Mouse (Mus musculus): ENCODE results near the gene Sema6c. TPM values are rescaled to one million over a fixed set of nuclear protein-coding genes. Genes with fewer than 3 reads are reported as not detected.
A peak's percentile ranks its signal among the peaks of the same experiment; 100 is the strongest.

The Sema6c gene
- 1.7 and 2.2 TPM in 2 replicates for polyA plus RNA-seq (2015; fragmentation: Nextera tagmentation; extraction: Ambion mirVana)

DNA sequence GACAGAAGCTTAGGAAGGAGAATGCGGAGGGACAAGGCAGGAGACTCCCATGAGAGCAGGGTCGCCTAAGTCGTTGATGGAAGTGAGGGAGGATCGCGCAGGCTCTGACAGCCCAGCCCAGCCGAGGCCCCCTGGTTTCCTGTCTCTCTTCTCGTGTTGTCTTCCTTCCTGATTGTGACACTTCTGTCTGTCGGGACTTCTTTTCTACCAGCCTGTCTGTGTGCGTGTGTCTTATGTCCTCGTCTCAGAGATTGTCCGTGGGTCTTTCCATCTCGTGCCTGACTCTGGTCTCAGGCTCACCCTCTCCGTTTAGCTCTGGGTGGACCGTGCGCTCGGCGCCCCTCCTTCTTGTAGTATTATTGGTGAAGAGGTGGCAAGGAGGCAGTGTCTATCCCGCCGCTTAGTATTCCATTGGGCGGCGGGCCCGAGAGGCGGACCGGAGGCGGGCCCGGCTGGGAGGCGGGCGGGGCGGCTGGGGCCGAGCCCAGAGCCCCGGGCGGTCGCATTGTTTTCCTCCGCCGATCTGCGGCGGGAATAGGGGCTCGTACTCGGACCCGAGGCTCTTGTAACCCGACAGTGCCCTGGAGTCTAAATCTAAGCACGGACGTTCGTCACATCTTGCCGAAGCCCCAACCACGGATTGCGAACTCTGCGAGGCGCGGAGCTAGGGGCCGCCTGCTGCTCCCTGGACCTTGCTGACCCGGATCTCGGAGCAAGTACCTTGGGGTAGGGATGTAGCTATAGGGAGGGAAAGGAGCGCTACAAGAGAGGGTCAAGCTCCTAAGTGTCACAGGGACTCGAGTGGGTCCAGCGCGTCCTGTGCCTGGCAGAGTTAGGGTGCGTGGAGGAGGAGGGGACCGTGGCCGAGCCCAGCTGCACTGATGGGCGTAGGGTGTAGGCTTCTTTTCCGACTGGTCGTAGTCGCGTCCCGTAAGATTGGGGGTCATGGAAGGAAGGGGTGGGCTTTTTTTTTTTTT lies at the start of gene Sema6c:
TSS of gene Sema6c (plus strand) at position 471 of the 977 bp plus-strand sequence.
- H3K4me1 ChIP-seq (replicated peaks; ENCODE audit: control insufficient read depth, insufficient read depth), result peaks cover 9% of the 10 kb centered on the region
- ATAC-seq (ENCODE audit: low FRiP score, low TSS enrichment) (peak; percentile 96), DNase-seq (ENCODE audit: low spot score) (peak; percentile 90)
- no peaks in the 10 kb centered on the region for H3K36me3 ChIP-seq (ENCODE audit: control insufficient read depth, insufficient read depth, low read length)
- peak within 1 kb of the TSS; percentile 71 for H3K9ac ChIP-seq (ENCODE audit: low read length)
- peak within 1 kb of the TSS; percentile 71 for H3K27ac ChIP-seq (replicated peaks)
- WGBS, result under 1% methylated on average over 65 of the region's 66 CpGs
- H3K27me3 ChIP-seq (ENCODE audit: control insufficient read depth, insufficient read depth, low read length), result no peaks in the 10 kb centered on the region
- TF ChIP-seq CTCF (IDR thresholded peaks at IDR 0.05; ENCODE audit: low read depth), result peak; percentile 9; the same call in 1 of the 2 replicates
- TF ChIP-seq EP300 (optimal IDR thresholded peaks at IDR 0.05), result no peak
- H3K9me3 ChIP-seq (ENCODE audit: control insufficient read depth, low read length), result no peaks in the 10 kb centered on the region
- peak within 1 kb of the TSS; percentile 92 for H3K4me2 ChIP-seq (replicated peaks; ENCODE audit: low read depth)
- H3K4me3 ChIP-seq (ENCODE audit: low read depth, low read length), result peak within 1 kb of the TSS; percentile 76

DNA sequence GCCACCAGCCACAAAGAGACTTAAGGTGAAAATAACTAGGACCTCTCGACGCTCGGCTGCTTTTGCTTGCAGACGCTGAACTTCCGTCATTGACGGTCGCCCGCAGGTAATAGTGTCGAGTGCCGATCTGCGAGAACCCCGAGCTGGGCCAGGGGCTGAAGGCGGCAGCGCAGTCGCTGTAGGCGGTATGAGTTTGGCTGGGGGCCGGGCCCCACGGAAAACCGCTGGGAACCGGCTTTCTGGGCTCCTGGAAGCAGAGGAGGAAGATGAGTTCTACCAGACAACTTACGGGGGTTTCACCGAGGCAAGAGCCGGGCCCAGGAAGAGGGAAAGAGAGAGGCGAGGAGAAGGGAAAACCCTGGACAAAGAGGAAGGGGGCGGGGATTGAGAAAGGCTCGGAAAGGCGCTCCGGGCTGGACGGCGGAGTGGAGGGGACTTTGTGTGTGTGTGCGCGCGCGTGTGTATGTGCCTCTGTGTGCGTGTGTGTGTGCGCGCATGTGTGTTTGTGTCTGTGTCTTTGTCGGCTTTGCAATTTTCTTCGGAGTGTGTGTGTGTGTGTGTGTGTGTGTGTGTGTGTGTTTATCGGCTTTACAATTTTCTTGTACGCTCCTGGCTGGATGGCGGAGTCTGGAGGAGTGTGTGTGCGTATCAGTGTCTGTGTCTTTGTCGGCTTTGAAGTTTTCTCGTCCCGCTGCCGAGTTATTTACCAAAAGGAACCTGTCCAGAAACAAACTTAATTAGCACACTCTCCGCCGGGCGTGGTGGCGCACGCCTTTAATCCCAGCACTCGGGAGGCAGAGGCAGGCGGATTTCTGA lies 49.1 kb upstream of the Sema6c start, which contains the start of gene Vps72:
TSS of gene Vps72 (plus strand) at position 112 of the 816 bp plus-strand sequence.
- no peaks in the 10 kb centered on the region for H3K9me3 ChIP-seq (ENCODE audit: control insufficient read depth, low read length)
- ATAC-seq (ENCODE audit: low FRiP score, low TSS enrichment) (peak; percentile 75), DNase-seq (ENCODE audit: low spot score) (peak; percentile 92)
- peak within 1 kb of the TSS; percentile 43 for H3K4me2 ChIP-seq (replicated peaks; ENCODE audit: low read depth)
- under 1% methylated on average over 54 of the region's 54 CpGs for WGBS
- peak within 1 kb of the TSS; percentile 59 for H3K4me3 ChIP-seq (ENCODE audit: low read depth, low read length)
- H3K36me3 ChIP-seq (ENCODE audit: control insufficient read depth, insufficient read depth, low read length), result peaks cover 5% of the 10 kb centered on the region
- peak within 1 kb of the TSS; percentile 83 for H3K9ac ChIP-seq (ENCODE audit: low read length)
- TF ChIP-seq CTCF (IDR thresholded peaks at IDR 0.05; ENCODE audit: low read depth) (no peak), EP300 (optimal IDR thresholded peaks at IDR 0.05) (peak; percentile 39)
- peak within 1 kb of the TSS; percentile 96 for H3K27ac ChIP-seq (replicated peaks)
- no peaks in the 10 kb centered on the region for H3K27me3 ChIP-seq (ENCODE audit: control insufficient read depth, insufficient read depth, low read length)
- H3K4me1 ChIP-seq (replicated peaks; ENCODE audit: control insufficient read depth, insufficient read depth), result no peaks in the 10 kb centered on the region

DNA sequence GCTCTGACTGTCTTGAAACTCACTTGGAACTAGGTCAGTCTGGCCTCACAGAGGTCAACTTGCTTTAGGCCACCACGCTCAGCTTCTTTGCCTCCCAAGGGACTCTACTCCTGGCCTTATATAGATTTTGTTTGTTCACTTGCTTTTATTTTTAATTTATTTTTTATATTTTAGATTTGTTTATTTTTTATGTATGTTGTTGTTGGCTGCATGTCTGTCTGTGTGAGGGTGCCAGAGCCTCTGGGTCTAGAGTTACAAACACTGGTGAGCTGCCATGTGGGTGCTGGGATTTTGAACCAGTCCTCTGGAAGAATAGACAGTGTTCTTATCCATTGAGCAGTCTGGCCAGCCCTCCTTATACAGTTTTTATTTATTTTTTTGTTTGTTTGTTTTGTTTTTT lies 47.5 kb upstream of the Sema6c start:
- no peaks in the 10 kb centered on the region for H3K4me1 ChIP-seq (replicated peaks; ENCODE audit: control insufficient read depth, insufficient read depth)
- peaks cover 6% of the 10 kb centered on the region for H3K36me3 ChIP-seq (ENCODE audit: control insufficient read depth, insufficient read depth, low read length)
- no peak overlapping the region for H3K4me3 ChIP-seq (ENCODE audit: low read depth, low read length)
- no peak for DNase-seq (ENCODE audit: low spot score)
- no peak for ATAC-seq (ENCODE audit: low FRiP score, low TSS enrichment)
- 91% methylated on average over 1 of the region's 1 CpGs for WGBS
- no peak for TF ChIP-seq CTCF (IDR thresholded peaks at IDR 0.05; ENCODE audit: low read depth)
- TF ChIP-seq EP300 (optimal IDR thresholded peaks at IDR 0.05), result no peak
- no peaks in the 10 kb centered on the region for H3K9me3 ChIP-seq (ENCODE audit: control insufficient read depth, low read length)
- H3K27ac ChIP-seq (replicated peaks), result no peak overlapping the region
- no peak overlapping the region for H3K9ac ChIP-seq (ENCODE audit: low read length)
- H3K4me2 ChIP-seq (replicated peaks; ENCODE audit: low read depth), result no peak overlapping the region
- H3K27me3 ChIP-seq (ENCODE audit: control insufficient read depth, insufficient read depth, low read length), result no peaks in the 10 kb centered on the region

DNA sequence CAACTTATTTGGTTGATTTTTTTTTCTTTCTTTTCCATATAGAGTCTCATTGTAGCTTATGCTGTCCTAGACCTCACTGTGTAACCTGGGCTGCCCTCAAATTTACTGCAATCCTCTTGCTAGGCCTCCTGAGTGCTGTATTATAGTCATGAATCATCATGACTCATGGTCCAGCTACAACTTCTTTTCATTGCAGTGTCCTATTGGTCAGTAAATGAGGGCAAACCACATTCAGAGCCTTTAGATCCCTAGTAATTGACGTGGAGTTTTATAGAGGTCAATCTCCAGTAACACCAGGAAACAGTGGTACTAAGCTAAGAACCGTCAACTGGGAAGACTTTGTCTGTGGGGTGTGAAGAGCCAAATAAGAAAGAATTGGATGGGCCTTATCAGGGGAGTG lies 42.5 kb upstream of the Sema6c start:
- H3K9me3 ChIP-seq (ENCODE audit: control insufficient read depth, low read length), result no peaks in the 10 kb centered on the region
- no peak overlapping the region for H3K4me3 ChIP-seq (ENCODE audit: low read depth, low read length)
- H3K27ac ChIP-seq (replicated peaks), result no peak overlapping the region
- ATAC-seq (ENCODE audit: low FRiP score, low TSS enrichment), result no peak
- no peak for DNase-seq (ENCODE audit: low spot score)
- no peaks in the 10 kb centered on the region for H3K4me1 ChIP-seq (replicated peaks; ENCODE audit: control insufficient read depth, insufficient read depth)
- TF ChIP-seq EP300 (optimal IDR thresholded peaks at IDR 0.05) (no peak), CTCF (IDR thresholded peaks at IDR 0.05; ENCODE audit: low read depth) (no peak)
- no peaks in the 10 kb centered on the region for H3K27me3 ChIP-seq (ENCODE audit: control insufficient read depth, insufficient read depth, low read length)
- H3K4me2 ChIP-seq (replicated peaks; ENCODE audit: low read depth), result no peak overlapping the region
- no peak overlapping the region for H3K9ac ChIP-seq (ENCODE audit: low read length)
- H3K36me3 ChIP-seq (ENCODE audit: control insufficient read depth, insufficient read depth, low read length), result peaks cover 27% of the 10 kb centered on the region
- 89% methylated on average over 2 of the region's 2 CpGs for WGBS

DNA sequence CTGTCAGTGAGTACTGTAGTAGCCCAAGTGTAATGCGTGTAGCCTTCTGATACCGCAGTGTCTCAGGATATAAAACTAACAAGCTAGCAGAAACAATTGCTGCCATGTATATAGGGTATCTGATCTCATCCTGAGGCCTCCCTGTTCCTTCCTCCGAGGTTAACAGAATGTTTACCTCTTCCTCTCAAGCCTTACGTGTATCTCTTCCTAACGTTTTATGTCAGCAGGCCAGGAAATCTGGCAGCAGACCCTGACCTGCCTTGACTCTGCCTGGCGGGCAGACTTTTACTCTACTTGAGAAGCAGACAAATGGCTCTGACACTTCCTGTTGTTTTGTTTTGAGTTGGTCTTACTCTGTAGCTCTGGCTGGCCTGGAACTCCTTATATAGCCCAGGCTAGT lies 38.7 kb upstream of the Sema6c start:
- WGBS, result 64% methylated on average over 6 of the region's 6 CpGs
- H3K36me3 ChIP-seq (ENCODE audit: control insufficient read depth, insufficient read depth, low read length), result peaks cover 24% of the 10 kb centered on the region
- no peak for TF ChIP-seq EP300 (optimal IDR thresholded peaks at IDR 0.05)
- H3K4me2 ChIP-seq (replicated peaks; ENCODE audit: low read depth), result no peak overlapping the region
- no peak overlapping the region for H3K9ac ChIP-seq (ENCODE audit: low read length)
- H3K27ac ChIP-seq (replicated peaks), result 0 out of 2 replicates have a peak overlapping the region, but pooled peaks have one; percentile 24
- 0 out of 2 replicates have a peak, but pooled peaks cover 3% of the 10 kb centered on the region for H3K4me1 ChIP-seq (replicated peaks; ENCODE audit: control insufficient read depth, insufficient read depth)
- no peak for ATAC-seq (ENCODE audit: low FRiP score, low TSS enrichment)
- no peaks in the 10 kb centered on the region for H3K9me3 ChIP-seq (ENCODE audit: control insufficient read depth, low read length)
- no peaks in the 10 kb centered on the region for H3K27me3 ChIP-seq (ENCODE audit: control insufficient read depth, insufficient read depth, low read length)
- DNase-seq (ENCODE audit: low spot score), result no peak
- no peak overlapping the region for H3K4me3 ChIP-seq (ENCODE audit: low read depth, low read length)

Measured in stomach, postnatal 0 days (tissue).